Mouse (Mus musculus): ENCODE measurements around the gene Rpp14.

Rpp14 gene

DNA sequence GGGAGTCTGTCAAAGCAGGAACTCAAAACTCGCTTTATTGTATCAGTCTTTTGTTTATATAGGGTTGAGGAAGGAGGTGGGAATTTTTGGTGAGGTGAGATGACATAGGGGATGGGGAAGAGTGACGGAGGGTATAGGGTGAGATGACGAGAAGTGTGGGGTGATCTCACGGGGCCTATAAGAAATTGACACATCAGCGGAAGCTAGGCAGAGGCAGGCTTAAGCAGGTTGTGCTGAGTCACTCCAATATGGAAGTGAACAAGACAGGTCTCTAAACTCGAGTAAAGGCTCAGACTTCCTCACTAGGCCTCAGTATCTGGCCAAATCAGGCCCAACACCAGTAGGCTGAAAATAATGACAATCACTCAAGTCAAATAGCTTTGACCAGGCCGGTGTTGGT is 20.2 kb upstream of the Rpp14 start:
- no peak for DNase-seq (ENCODE audit: low spot score)

DNA sequence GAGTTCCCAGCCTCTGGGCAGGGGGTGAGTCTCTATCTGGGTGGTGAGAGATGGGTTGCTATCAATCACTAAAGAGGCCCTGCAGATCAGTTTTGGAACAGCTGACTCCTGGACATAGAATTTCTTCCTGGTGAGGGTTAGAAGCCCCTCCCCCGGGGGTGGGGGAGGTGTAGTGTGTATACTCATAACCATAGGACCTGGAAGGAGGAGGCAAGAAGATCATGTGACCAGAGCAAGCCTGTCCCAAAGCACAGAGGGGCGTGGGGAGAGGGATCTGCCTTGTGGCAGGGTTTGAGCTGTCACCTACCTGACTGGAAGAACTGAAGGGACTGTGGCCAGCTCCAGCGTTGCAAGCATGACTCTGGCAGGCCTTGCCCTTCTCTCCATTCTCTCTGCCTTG is 18.1 kb upstream of the Rpp14 start:
- no peak for DNase-seq (ENCODE audit: low spot score)

DNA sequence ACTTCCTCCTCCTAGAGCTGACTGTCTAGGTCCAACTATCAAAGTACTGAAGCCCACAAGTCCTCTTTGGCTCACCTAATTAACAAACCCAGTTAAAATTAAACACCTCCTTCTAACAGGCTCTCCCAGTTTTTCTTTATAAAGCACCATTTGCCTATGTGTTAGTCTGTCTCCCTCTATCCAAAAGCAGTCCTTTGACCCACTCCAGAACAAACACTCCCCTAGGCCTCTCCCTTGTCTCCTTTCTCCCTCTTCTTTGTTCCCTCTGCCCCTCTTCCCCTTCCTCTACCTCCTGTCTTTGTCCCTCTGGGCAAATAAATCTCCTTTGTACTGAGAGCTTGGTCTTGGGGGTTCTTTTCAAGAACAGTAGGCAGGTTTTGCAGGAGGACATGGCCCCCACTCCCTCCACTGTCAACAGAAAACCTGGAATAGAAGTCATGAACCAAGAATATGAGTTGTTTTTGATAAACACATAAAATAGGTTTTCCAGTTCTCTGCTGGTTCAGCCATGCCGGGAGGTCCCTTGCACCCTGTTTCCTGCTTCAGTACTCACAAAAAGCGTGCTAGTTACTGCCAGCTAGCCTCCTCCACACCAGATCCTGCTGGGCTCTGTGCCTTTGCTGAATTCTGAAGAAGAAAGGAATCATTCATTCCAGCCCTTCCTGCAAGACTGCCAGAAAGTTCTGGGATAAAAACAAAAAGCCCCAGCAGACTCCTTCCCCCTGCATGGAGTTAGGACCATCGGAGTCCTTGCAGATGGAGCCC is 17.4 kb upstream of the Rpp14 start:
- no peak for DNase-seq (ENCODE audit: low spot score)

DNA sequence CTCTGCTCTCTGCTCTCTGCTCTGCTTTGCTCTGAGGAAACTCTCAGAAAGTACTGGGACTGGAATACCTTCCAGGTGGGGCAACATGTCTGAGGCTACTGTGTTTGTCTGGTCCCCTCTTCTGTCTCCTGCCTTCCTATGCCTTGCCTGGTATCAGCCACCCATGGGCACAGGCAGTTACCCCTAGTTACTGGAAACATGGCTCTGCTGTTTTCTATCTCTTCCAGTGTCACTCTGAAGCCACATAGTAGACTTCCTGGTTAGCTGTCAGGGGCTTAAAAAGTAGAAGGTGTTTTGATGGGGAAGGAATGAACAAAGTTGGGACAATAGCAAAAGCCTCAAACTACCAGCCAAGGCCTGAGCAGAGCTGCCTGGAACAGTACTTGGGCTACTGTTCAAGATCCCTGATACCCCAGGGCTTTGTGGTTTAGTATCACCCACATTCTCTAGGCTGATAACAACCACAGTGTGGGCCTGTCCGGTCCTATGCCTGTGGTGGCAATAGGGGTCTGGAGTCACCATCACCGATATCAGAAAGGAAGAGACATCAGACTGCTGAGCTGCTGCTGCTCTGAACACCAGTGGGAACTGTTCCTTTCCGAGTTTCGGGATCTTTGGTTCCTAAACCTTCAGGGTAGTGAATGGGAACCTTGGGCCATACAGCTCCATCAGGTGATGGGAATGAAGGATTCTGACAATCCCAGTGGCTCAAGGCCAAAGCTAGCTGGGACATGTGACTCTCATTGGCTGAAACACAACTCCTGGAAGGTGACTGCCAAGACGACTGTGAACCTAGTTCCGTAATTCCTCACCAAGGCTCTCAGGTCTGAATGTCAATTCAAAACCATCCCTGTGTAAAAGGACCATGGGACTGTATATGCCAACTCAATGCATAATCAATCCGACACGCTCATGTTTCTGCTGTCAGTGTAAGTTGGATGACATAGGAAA is 16.1 kb upstream of the Rpp14 start:
- DNase-seq (ENCODE audit: low spot score) = no peak

DNA sequence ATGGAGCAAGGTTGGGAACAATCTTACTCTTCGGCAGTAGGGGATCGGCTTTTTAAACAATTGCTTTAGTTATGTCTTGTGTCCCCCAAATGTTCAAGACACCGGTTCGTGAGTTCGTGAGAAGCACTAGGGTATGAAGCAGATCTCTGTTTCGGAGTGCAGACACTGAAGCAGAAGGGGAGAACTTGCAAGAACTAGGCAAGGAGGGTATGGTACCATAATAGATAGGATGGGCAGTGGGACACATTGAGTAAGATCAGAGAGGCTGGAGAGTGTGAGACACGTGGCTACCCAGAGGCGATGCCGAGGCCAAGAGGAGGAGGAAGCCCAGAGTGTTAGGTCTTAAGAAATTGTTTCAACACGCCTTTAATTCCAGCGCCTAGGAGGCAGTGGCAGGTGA is 551 bp downstream of the Rpp14 start:
- peak; percentile 26 for DNase-seq (ENCODE audit: low spot score)

DNA sequence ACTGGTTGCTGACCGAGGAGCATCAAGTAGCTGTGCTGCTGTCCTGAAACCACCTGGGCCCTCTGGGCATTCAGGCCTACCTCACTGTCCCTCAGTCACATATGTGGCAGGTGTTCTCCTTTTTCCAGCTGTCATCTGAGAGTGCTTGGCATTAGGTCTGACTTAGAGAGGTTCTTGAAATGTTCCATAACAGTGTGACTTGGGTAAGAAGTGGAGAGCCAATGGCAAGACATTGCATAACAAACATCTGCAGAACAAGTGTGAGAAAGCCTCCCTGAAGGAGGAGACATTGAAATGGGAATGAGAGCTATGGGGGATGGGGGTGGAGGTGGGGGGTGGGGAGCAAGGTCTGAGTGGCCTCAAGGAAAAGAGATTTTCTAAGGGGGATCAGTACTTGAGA is 2.8 kb downstream of the Rpp14 start:
- DNase-seq (ENCODE audit: low spot score) = no peak

DNA sequence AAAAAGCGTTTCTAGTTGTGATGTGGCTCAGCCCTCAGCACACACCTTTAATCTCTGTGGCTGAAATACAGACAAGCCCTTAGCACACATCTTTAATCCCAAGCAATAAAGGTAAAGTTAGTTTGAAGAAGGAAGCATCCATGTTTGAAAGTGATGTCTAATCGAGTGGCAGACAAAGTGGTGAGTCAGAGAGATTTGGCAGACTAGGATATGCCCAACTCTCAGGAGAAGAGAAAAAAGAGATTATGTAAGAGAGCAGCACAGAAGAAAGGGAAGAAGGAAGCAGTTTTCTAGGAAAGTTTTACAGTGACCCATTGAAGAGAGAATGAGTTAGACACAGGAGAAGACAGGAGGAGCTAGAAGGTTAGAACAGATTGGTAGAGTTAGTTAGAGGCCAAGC is 8.8 kb downstream of the Rpp14 start:
- DNase-seq (ENCODE audit: low spot score) = no peak

DNA sequence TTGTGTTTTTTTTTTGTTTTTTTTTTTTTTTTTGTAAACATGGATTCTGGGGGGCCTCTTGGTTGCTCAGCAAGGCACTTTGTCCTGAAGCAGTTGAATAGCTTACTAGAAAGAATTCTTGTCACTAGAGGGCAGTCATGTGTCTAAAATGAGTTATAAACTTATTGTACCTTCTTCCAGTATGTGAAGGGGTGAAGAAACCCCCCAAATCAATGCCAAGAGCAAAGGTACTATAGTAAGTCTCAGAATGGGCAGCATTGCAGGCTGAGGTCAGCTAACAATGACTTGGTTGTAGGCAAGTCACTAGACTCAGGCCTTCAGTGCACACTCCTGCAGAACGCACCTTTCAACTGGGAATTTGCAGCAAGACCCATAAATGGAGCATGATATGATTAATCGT is 12.4 kb downstream of the Rpp14 start:
- no peak for DNase-seq (ENCODE audit: low spot score)

DNA sequence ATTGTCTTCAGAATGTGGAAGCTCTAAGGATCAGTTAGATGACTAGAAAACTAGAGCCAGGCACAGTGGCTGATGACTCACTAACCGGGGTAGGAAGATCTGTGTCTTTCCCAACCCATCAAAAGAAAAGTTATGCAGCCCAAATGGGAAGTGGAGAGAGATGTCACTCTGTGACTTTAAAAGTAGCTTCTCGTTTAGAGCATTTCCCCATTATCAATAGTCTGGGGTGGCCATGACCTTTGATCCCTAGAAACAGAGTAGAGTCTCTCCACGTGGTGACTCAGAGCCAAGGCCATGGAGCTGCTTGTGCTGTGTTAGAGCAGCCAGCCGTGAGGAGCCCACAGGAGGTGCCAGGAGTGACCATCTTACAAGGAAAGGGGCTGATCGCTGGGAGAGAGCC is 13.3 kb downstream of the Rpp14 start:
- DNase-seq (ENCODE audit: low spot score) = no peak

DNA sequence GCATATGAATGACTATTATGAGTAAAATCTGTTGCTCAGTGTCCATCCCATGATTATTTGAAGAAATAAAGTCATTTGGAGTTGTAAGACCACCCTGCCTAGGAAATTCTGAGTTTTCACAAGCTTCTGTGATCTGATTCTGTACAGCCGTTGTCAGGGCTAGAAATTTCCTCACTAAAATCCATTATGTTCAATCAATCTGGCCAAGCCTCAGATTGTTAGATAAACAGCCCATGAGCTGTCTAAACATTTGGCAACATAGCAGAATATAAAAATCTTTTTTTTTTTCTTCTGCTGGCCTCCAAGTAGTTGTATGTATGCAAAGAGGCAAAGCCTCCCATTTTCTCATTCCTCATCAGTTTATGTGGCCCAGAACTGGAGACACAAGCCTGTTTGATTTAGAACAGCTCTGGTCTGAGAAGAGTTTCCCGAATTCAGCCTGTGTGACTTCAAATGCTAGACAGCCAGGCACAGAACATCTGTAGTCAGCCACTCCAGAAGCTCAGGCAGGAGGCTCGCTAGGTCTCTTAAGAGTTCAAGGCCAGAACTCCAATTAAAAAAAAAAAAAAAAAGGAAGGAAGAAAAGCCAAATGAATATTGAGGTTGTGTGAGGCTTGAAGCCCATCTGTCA is 14.9 kb downstream of the Rpp14 start:
- no peak for DNase-seq (ENCODE audit: low spot score)

DNA sequence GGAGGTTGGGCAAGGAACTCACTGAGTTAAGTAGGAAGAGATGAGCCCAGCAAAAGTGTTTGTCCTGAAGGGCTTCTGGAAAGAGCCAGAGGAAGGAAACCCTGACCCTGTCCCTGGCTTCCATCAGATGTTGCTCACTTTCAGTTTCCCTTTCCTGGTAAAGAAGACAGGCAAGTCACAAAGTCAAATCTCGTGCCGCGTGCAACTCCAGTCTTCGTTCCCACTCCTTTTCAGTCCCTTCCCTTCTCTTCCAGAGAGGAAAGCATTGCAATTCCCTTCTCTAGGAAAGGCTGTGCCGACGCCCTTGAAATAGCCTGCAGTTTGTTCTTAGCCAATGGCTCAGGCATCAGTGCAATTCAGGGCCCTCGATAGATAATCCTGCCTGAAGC is 15.4 kb downstream of the Rpp14 start:
- no peak for DNase-seq (ENCODE audit: low spot score)

DNA sequence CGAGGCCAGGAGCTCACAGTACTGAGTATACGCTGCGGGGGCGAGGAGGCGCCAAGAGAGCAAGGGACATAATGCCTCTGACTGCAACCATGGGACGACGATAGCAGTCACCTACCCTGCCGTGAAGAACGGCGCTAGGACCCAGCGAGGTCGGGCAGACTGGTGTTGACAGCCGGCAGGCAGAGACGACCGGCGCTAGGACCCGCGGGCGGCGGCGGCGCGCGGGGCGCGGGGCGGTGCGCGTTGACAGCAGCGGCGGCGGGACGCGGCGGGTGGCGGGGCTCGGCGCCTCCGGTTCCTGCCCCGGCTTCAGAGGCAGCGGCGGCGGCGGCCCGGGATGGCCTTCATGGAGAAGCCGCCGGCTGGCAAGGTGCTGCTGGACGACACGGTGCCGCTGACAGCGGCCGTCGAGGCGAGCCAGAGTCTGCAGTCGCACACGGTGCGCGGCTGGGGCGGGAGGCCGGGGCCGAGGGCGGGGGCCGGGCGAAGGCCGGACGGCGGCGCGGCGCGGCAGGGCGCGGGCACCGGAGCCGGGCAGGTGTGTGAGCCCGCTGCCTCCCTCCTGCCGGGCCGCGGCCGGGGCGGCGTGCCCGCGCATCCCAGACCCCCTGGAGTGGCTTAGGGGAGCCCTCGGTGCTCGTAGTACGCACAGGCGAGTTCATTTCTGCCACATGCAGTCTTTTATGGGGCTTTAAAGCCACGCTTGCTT is 18.0 kb downstream of the Rpp14 start, which contains the start of gene Pxk:
TSS of gene Pxk (plus strand) at position 234 of the 709 bp plus-strand sequence.
- peak; percentile 90 for DNase-seq (ENCODE audit: low spot score)

DNA sequence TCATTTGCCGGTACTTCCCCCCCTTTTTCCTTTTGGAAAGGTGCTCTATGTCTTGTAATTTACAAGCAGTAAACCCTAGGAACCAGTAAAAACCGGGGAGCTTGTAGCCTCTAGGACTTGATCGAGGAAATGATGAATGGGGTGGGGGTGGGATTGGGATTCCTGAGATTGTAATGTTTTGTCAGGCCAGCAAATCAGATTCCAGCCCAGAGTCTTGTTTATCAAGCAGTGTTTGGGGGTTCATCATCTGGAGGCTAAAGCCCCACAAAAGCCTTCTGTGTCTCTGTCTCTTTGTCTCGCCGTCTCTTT is 18.5 kb downstream of the Rpp14 start:
- DNase-seq (ENCODE audit: low spot score) = no peak

DNA sequence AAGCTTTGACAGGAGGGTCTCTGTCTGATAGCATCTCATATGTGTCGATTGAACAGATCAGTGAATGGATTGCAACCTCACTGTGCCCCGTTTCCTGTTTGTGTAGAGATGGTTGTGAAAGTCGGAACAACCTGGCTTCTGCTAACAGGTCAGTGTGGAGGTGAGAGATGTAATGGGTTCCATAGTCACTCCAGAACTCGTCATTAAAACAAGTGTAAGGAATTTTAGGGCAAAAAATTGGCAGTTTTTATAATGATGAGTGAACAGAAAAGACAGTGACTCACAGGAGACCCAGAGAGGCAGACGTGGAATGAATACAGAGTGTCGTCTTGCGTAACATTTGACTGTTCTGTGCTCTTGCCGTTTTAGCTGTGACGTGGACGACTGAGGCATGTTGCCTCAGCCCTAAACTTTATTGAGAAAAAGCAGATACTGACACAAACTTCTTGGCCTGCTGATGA is 19.4 kb downstream of the Rpp14 start:
- no peak for DNase-seq (ENCODE audit: low spot score)

DNA sequence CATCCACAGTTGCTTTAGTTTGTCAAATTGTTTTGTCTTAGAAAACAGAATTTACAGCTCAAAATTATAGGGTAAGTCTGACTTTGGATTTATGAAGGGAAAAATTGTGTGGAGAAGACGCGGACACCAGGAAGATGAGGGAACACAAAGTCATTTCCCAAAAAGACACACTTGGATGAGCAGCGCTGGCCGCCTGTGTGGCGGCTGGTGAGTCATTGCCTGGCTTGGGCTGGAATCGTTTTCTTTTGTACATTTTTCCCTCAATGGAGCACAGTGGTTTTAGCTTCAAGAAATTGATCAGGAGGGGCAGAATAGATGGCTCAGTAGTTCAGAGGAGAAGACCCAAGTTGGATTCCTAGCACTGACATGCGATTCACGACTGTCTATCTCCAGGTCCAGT is 21.7 kb downstream of the Rpp14 start:
- no peak for DNase-seq (ENCODE audit: low spot score)

DNA sequence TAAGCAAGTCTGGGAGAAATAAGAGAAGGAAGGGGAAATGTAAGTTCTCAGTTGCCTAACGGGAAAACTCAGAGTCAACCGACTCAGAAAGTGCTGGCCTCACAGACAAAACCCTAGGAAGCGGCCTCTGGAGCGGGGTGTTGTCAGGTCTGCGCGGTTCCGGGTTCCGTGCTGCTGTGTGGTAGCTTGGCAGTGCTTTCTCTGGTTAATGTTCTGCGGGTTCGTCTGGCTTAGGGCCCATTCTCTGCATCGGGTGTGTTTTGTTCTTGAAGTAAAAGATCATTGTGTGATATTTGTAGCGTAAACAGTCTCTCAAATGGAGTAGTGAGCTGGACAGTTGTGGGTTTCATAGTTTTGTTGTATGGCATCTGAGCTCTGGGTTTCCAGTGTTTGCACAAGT is 22.5 kb downstream of the Rpp14 start:
- DNase-seq (ENCODE audit: low spot score) = no peak

DNA sequence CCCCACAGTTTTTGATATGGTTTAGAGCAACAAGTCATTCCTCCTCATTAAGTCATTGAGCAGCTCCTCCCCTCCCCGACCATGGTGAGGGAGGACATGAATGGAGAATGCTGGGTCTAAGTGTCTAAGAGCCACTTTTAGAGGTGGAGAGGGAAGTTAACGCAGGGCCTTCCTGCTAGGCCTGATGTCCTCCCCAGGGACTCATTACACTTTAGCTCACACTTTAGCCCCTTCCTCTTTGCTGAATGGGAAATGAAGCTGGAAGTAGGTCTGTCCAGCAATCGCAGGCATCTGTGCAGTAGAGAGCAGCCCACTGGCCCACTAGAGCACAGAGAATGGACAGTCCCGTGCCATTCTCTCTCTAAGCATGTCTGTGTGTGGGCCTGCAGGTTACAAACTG is 27.9 kb downstream of the Rpp14 start:
- no peak for DNase-seq (ENCODE audit: low spot score)

DNA sequence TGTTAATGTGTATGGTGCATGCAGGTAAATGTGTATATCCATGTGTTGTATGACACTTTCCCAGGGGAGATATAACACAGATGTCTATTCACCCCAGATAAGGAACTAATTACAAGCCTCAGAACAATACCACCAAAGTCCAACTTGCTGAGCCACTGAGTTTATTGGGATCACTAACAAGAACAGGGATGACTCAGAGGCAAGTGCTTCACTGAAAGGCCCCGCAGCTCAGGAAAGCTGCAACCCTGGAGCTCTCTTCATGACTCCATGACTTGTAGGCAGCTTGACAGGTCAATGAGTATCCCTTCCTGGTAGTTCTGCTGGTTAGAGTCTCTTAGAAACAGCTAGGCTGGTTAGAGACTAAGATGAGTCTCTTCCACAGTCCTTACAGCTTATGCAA is 28.8 kb downstream of the Rpp14 start:
- DNase-seq (ENCODE audit: low spot score) = no peak

DNA sequence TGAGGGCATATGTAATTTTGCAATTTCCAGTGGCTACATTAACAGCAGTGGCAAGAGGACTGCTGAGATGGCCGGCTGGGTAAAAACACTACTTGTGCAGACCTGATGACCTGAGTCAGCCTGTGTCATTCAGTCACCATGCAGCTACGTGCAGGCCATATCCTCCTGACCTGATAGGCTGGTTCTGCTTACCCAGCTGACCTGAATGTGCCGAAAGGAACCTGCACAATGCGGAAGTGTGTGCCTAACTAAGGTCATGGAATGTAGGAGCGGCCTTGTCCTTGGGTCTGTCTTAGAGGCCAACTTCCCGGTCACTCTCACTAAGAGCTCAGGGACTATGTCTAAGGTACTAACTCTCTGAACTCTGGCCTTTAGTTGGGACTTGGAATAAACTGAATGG is 31.4 kb downstream of the Rpp14 start:
- DNase-seq (ENCODE audit: low spot score) = no peak

DNA sequence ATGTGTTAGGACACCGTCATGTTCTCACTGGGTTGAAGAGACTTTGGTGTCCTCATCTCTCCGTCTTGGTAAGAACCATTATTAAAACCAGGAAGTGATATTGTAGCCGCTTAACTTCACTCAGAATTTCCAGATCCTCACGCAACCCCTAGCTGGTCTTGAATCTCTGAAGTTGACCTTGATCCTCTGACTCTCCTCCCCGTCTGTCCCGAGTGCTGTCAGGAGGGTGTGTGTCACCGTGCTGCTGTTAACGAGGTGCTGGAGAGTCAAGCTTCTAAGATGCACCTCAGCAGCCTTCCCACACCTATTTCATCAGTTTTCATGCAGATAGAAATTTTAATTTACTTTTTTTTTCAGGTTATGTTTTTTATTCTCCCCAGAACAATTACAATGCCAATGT is 31.9 kb downstream of the Rpp14 start:
- no peak for DNase-seq (ENCODE audit: low spot score)

DNA sequence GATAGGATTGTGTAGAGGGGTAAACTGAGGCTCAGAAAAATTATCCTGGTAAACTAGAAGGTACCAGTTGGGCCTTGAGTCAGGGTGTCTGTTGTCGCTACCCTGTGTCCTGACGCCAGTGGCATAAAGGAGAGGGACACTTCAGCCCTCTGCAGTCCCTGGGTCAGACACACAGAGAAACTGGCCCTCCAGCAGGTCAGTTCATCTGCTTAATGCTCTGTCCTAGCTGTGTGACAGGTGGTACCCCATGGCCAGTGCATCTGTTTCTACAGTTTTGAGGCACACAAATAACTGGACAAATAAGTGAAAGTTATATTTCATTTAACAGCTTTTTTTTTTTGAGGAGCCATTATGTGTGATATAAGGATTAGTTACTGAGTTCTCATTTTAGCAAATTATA is 33.4 kb downstream of the Rpp14 start:
- DNase-seq (ENCODE audit: low spot score) = no peak

DNA sequence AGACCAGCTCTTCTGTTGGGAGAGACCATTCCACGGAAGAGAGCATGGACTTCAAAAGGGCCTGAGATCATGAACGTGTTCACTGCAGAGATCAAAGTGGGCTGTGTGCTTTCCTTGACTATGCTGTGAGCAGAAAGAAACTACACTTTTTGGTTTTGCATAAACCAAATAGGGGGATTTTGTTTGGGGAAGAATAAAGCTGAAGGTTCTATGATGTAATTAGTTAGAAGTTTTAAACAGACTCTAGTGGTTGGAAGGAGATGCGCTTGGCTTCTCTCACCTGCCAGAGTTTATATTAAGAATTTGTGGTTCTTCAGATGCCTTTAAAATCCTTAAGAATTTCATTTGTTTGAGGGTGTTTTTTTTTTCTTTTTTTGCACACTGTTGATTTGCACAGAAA is 34.1 kb downstream of the Rpp14 start:
- DNase-seq (ENCODE audit: low spot score) = no peak

Data from urinary bladder, postnatal 25 days (tissue).